Mouse (Mus musculus): ENCODE results near the gene Gm6169. TPM values are rescaled to one million over a fixed set of nuclear protein-coding genes. Genes with fewer than 3 reads are reported as not detected.

Gm6169 gene
- total RNA-seq, 2 experiments from 2014 or later: 7.3 TPM; not detected in 1

DNA sequence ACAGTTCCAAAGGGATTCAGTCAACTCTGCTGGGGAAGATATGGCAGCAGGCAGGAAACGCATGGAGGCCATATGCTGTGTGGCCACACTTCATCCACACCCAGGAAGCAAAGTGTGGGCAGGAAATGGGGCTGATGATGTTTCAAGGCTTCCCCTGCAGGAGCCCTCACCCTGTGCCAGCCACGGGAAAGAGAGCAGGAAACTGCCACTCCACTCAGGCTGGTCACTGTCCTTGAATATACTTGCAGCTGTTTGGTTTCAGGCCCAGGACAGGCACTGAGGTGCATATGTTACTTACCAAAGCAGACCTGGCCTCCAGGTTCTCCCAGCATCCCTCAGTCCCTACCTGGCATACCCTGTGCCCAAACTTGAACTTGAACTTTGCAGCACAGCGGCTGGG is 34.6 kb downstream of the Gm6169 start:
- no peak overlapping the region for H3K27ac ChIP-seq
- no peak for TF ChIP-seq CTCF (IDR thresholded peaks at IDR 0.05)
- H3K4me3 ChIP-seq: no peak overlapping the region
- intact Hi-C loops (cut with DNase I): no loop called here
- DNase-seq: no peak

DNA sequence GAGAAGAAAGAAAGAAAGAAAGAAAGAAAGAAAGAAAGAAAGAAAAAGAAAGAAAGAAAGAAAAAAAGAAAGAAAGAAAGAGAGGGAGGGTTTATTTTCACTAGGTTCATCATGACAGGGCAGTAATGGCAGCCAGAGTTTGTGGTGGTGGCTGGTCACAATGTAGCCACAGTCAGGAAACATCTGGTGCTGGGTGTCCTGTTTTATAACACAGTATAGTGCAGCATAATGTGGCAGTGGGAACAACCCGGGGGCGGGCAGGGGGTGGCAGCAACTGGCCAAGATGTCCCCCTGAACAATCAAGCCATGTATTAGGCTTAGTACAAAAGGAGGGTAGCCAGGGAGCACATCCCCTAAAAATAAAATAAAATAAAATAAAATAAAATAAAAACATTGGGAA is 35.6 kb downstream of the Gm6169 start:
- no peak overlapping the region for H3K27ac ChIP-seq
- intact Hi-C loops (cut with DNase I): no loop called here
- TF ChIP-seq CTCF (IDR thresholded peaks at IDR 0.05): no peak
- no peak for DNase-seq
- no peak overlapping the region for H3K4me3 ChIP-seq

GRCm38 (mm10) chr13:97062151-97062550 is 36.9 kb downstream of the Gm6169 start:
- TF ChIP-seq CTCF (IDR thresholded peaks at IDR 0.05): no peak
- no peak for DNase-seq
- intact Hi-C loops (cut with DNase I): no loop called here

DNA sequence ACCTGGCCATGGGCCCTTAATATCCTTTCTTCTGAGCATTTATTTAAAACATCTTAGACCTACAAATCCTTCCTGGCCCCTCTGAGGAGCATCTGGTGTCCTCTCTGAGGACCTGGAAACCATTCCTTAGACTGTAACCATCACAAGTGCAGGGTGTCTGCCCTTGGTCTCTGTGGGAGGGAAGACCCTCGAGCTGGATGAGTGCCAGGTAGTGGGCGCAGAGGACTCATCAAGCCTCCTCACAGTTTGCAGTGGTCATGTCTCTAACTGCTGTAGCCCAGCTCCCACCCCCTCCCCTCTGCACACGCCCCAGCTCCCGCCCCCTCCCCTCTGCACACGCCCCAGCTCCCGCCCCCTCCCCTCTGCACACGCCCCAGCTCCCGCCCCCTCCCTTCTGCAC is 38.7 kb downstream of the Gm6169 start:
- intact Hi-C loops (cut with DNase I): no loop called here
- no peak for DNase-seq
- no peak overlapping the region for H3K4me3 ChIP-seq
- no peak overlapping the region for H3K27ac ChIP-seq
- TF ChIP-seq CTCF (IDR thresholded peaks at IDR 0.05): no peak

More at GRCm38 (mm10) chr13:97062151-97062550, 36.9 kb downstream of the Gm6169 start:
- H3K4me3 ChIP-seq: no peak overlapping the region
- no peak overlapping the region for H3K27ac ChIP-seq

- H3K4me3 ChIP-seq: no peak overlapping the region
- no peak overlapping the region for H3K27ac ChIP-seq
- TF ChIP-seq CTCF (IDR thresholded peaks at IDR 0.05): no peak
- no peak for DNase-seq
- intact Hi-C loops (cut with DNase I): loop anchor here (10.0 kb wide), 1 partner anchor 205 kb away; no protein-coding TSS in a partner anchor
Observed at GRCm38 (mm10) chr13:97059746-97060145, 39.3 kb downstream of the Gm6169 start.

- Histone ChIP-seq H3K4me3 (no peak overlapping the region), H3K27ac (no peak overlapping the region)
- no peak for TF ChIP-seq CTCF (IDR thresholded peaks at IDR 0.05)
- DNase-seq: no peak
- intact Hi-C loops (cut with DNase I): loop anchor here (10.0 kb wide), 1 partner anchor 203 kb away; no protein-coding TSS in a partner anchor
Observed at GRCm38 (mm10) chr13:97057817-97058216, 41.2 kb downstream of the Gm6169 start.

- H3K4me3 ChIP-seq: no peak overlapping the region
- intact Hi-C loops (cut with DNase I): loop anchor here (10.0 kb wide), 1 partner anchor 199 kb away; no protein-coding TSS in a partner anchor
- no peak for DNase-seq
- no peak for TF ChIP-seq CTCF (IDR thresholded peaks at IDR 0.05)
- no peak overlapping the region for H3K27ac ChIP-seq
Observed at GRCm38 (mm10) chr13:97053844-97054243, 45.2 kb downstream of the Gm6169 start.

DNA sequence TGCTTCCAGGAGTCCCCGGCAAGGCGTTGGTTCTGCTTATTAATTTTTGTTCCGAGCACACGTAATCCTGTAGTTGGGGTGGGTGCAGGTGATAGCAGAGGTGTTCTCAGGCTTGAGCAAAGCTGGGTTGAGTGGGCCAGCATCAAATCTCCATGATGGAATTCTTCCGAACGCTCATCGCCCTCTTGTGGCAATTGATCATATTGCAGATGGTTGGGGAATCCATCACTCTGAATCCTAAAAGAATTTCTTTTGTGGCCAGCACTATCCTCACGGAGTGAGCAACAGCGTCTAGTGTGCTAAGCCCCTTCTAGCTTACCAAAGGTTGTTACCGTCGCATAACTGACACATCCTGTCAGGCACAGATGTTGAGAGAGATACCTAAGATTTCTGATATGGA is 46.4 kb downstream of the Gm6169 start:
- TF ChIP-seq CTCF (IDR thresholded peaks at IDR 0.05): peak; percentile 82
- intact Hi-C loops (cut with DNase I): loop anchor here (10.0 kb wide), 1 partner anchor 198 kb away; no protein-coding TSS in a partner anchor
- H3K4me3 ChIP-seq: no peak overlapping the region
- DNase-seq: peak; percentile 31
- H3K27ac ChIP-seq: no peak overlapping the region

- no peak for DNase-seq
- Histone ChIP-seq H3K27ac (no peak overlapping the region), H3K4me3 (no peak overlapping the region)
- TF ChIP-seq CTCF (IDR thresholded peaks at IDR 0.05): no peak
- intact Hi-C loops (cut with DNase I): loop anchor here (10.0 kb wide), 1 partner anchor 196 kb away; no protein-coding TSS in a partner anchor
Observed at GRCm38 (mm10) chr13:97051158-97051557, 47.9 kb downstream of the Gm6169 start.

Other genes with a start within 250 kb of the Gm6169 start
- gene Gcnt4, start 174.5 kb downstream of the Gm6169 start, total RNA-seq (2021): under 1 TPM; 0.05 to 0.06 TPM
- gene 1700029F12Rik, start 64.9 kb downstream of the Gm6169 start, total RNA-seq (2021): not detected
- gene Fam169a, start 32.0 kb downstream of the Gm6169 start, total RNA-seq (2021): not detected
- 10 to 100 TPM; 45.8 to 58.9 TPM for gene Gfm2, start 38.7 kb upstream of the Gm6169 start, total RNA-seq (2021)
- 10 to 100 TPM; 41.5 to 48.3 TPM for gene Nsa2, start 38.7 kb upstream of the Gm6169 start, total RNA-seq (2021)
- gene Hexb, start 99.1 kb upstream of the Gm6169 start, total RNA-seq (2021): 10 to 100 TPM in 1 of 2 experiments, 1 to 10 TPM in 1; 7.6 to 10.9 TPM
- 1 to 10 TPM; 1.1 to 4.8 TPM for gene Enc1, start 141.9 kb upstream of the Gm6169 start, total RNA-seq (2021)